Mouse (Mus musculus): ENCODE measurements around the gene Eml6.

The Eml6 gene

DNA sequence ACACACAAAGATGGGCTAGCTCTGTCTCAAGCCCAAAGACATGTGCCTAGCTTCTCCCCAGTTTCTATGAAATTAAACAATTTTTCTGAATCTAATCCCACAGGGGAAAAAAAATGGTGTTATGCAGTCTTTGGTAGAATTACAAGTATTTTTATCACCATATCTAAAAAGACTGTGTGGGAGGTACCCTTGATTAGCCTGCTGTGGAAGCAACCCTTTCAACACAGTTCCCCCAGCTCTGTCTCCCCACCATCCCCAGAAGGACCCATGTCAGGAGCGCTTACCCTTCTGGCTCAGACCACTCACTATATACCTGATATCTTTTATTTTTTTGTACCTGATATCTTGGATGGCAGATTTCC lies 276.4 kb downstream of the Eml6 start:
- ATAC-seq (ENCODE audit: low TSS enrichment) = peak; percentile 29

DNA sequence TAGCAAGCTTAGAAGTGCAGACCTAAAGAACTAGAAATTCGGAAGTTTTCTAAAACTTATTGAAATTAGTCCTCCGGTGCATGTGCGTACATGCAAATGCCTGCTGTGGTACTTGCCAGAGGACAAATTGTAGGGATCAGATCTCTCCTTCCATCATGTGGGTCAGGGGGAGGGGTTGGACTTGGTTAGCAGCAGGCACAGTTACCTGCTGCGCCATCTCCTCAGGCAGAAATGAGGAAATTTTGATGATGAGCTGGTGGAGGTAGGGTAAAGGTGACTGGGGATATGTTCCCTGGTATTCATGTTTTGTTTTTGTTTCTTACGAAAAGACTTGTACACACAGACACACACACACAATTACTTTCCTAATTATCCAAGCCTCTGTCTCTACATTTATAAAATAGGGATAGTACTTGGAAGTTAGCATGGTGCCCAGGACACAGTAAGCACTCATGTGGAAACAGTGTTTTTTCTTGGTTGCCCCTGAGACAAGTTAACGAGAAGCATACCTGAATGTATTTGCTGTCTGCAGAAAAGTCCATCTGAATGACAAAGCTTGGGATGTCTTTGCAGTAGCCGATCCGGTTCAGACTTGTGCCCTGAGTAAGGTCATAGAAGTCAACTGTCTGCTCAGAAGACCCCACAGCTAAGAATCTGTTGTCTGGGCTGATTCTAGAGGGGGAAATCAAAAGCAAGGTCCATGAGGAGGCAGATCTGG lies 276.9 kb downstream of the Eml6 start:
- ATAC-seq (ENCODE audit: low TSS enrichment) = no peak

DNA sequence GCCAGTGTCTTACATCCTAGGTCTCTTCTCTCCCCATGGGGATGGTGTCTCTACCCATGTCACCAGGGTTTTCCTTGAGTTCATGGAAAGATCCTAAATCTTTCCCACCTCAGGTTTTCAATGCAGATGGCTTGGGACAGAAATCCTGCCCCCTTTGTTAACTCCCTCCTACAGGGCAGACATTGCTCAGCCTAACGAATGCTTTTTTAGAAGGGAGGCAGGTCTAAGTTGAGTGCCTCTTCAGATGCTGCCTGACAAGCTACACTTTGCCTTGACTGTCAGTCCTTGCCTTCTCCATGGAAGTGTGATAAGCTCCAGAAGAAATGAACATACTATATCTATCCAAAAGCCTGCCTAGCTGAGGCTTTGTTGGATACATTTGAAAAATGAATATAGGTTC lies 278.0 kb downstream of the Eml6 start:
- no peak for ATAC-seq (ENCODE audit: low TSS enrichment)

DNA sequence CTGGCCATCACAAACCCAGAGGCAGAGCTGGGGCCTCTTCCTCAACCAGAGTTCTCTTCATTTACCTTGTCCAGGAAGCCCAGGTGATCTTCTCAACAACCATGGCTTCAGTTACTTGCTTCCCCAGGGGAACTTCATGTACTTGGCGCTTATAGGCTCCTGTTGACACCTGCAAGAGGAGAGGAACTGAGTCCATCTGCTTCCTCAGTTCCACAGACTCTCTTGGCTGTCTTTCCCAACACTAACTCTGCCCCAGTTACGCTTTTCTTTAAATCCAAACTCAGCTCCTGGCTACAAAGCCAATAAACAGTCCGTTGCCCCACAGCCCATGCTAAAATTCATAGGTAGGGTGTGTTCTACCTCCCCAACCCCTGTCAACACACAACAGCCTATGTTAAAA lies 278.5 kb downstream of the Eml6 start:
- peak; percentile 53 for ATAC-seq (ENCODE audit: low TSS enrichment)

DNA sequence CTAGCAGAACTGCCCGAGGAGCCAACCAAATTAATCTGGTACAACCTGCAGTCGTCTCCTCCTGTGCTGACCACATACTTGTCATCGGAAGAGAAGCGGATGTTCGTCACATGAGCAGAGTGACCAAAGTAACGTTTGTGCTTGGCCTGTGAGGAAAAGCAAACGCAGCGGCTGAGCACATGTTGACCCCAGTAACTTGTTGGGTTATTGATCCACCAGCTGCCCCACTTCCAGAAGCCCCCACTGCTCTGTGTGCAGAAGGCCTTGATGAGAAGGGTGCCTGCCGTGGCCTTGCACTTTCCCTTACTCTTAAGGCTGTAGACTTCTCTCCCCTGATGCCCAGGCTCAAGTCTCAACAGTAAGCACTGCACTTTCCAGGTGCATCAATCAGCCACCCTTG lies 279.6 kb downstream of the Eml6 start:
- ATAC-seq (ENCODE audit: low TSS enrichment) = no peak

DNA sequence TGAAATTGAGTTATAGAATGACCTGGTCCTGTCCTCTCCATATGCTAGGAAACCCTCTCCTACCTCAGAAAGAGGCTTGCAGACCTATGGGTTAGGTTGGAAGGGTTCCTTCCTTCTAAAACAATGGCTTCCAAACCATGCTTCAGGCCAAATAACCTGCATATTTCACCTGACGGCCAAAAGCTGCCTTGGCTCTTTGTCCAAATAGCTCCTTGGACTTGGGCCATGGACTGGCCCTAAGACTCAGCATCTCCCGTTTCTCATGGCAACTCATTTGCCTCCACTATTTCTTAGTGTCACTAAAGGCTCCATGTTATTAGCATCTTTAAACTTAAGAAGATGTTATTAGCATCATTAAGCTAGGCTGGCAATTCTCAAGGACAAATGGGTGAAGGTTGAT lies 280.3 kb downstream of the Eml6 start:
- no peak for ATAC-seq (ENCODE audit: low TSS enrichment)

DNA sequence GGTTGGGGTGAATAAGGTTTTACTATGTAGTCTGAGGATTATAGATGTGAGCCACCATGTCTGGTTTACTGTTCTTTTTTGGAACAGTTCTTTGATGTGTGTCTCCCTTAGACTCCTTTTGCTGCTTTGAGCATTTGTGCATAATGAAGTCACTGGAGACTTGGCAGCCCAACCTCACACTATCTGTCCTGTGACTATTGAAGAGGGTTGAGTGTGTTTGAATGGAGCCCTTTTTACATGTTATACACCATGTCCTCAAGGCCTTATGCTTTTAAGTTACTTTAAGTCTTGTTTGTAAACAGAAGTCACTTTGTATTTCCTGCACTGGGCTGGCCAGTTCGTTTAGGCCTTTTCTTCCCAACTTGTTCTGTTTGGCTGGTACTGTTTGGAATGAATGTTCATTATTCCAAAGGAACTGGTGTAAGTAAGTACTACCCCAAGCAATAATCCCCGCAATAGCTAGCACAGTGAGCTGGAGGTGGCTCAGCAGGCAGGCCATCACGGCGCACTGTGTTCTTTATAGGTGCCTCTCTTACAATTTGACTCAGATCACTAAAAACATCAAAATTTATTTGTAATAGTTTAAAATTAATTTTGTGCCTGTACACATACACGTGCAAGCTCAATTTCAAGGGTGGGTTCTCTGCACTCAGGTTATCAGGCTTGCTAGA lies 280.9 kb downstream of the Eml6 start:
- peak; percentile 17; the same call in 1 of the 2 replicates for ATAC-seq (ENCODE audit: low TSS enrichment)

DNA sequence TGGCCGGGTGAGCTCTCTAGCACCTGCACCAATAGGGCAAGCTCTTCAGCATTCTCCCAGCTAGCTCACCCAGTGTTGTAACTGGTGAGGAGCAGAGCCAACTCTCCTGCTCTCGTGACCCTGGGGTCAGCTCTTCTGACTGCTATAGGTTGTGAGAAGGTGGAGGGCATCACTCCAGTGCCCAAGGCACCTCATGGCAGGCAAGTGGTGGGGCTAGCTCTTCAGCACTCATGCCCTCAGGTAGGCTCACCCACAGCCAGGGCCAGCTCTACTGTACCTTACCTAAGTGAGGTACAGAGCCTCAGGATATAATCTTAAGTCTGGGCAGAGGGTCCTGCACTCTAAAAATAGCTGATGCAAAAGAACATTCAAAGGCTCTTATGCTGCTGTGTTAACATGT lies 286.1 kb downstream of the Eml6 start:
- ATAC-seq (ENCODE audit: low TSS enrichment) = no peak

DNA sequence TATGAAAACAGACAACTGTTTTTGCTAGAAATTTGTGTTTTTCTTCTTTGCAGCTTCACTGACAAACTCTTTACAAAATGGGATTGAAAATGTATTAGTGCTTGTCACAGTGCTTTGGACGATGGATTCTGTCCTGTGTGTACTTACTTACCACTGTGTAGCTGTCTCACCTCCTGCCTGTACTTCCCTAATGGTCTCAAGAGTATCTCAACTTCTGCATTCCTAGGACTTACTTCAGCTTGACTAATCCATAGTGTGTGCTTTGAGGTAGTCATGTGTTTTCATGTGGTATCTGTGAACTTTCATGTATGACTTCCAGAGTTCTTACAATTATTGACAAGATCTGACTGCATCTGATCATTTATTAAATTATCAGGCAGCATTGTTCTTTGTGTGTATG lies 297.9 kb downstream of the Eml6 start:
- no peak for ATAC-seq (ENCODE audit: low TSS enrichment)

DNA sequence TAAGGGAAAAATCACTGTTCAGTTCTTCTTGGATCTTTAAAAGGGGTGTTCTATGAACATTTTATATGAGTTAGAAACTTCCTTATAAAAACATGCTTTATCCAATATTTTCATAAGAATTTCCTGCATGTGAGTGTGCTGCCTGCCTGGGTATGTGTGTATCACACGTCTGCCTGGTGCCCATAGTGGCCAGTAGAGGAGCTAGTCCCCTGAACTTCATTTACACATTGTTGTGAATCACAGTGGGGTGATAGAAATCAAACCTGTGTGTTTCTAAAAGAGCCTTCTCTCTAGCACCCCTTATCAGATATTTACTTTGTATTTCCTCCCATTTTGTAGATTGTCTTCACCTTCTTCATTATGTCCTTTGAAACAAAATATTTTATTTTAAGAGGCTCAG lies 300.2 kb downstream of the Eml6 start:
- no peak for ATAC-seq (ENCODE audit: low TSS enrichment)

DNA sequence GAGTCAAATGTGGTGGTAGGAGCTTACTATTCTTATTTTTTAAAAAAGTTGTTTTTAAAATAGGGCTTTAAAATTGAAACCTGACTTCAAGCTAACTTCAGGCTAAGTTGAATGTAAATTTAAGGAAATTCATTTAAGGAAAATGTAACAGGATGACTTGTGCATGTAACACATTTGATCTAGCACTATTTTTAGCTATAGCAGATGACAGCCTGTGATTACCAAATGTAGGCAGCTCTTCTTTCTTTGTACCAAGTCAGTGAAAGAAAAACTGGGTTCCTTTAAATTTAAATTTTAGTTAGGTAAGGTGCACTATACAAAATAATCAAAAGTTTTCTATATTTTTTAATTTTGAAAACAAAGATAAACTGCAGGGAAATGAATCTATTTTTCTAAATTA lies 300.7 kb downstream of the Eml6 start:
- ATAC-seq (ENCODE audit: low TSS enrichment) = peak; percentile 71

DNA sequence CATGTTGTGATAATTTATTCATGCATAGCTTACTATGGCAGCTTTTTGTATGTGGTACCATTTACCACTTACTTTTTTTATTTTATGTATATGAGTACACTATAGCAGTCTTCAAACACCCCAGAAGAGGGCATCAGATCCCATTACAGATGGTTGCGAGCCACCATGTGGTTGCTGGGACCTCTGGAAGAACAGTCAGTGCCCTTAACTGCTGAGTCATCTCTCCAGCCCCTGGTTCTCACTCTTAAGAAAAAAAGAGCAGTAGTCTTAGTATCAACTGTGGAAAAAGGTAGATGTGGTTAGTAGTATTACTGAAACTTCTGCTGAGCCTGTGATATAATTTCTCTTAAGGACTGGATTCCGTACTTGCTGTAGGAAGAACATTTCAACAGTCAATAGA lies 301.6 kb downstream of the Eml6 start:
- no peak for ATAC-seq (ENCODE audit: low TSS enrichment)

DNA sequence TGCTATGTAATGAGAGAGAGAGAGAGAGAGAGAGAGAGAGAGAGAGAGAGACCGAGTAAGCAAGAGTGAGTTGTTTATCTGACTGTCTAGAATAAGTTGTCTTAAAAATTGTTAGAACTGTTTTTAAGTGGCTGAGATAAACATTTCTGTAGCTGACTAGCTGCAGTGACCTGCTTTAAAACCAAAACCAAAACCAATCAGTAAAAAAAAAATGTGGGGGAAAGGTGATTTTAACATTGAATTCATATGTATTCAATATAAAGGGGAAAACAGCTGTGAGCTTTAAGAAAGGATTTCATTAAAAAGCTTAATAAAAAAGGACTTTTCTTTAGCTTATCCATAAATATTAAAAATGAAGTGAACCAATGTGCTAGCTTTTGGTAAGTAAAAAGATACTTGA lies 306.2 kb downstream of the Eml6 start:
- ATAC-seq (ENCODE audit: low TSS enrichment) = no peak

DNA sequence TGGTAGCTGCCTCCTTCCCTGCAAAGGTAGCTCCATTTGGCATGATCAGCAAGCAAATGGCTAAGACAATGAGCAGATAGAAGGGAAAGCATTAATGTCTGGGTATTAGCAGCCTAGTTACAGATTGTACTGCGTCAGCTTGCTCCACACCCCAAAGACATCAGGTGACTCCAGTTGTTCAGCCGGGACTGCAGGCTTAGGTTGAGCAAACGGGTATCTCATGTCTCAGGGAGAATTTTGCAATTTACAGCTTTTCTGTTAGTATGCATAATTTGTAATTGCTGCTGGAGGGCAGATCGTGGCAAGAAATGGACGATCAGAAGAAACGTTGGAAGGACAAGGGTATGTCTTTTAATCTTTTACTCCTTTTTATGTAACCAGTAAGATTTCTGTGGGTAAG lies 307.3 kb downstream of the Eml6 start:
- ATAC-seq (ENCODE audit: low TSS enrichment) = peak; percentile 81

DNA sequence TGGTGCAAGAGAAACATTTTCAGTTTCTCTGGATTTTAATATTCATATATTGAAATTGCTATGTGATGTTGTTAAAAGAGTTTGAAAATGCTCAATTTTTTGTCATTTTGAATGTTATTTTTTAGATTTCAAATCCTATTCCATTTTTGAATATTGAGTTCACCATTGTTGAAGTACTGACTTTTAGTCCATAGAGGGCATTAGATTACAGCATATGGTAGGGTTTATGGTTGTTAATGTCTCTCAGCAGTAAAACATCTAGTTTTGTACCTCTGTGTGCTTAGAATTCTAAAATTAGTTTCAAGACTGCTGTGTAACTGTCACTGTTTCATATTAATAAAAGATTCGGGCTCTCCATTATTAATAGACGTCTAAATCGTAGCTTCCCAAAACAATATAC lies 310.3 kb downstream of the Eml6 start:
- no peak for ATAC-seq (ENCODE audit: low TSS enrichment)

DNA sequence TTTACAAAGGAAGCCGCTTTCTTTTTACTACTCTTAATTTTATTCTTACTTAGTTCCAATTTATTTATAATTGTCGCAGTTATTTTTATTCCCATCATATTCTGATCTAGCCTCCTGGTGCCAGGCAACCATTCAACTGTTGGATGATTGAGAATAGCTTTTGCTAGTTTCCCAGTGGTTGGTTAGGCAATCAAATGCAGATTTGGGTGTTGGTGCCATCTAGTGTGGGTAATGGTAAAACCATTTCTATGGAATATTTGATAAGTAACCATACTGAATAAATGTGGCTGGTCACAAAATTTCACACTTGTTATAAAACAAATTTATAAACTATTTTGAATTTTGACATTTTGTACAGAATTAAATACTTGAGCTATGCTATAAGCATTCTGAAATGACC lies 311.0 kb downstream of the Eml6 start:
- peak; percentile 41; the same call in 1 of the 2 replicates for ATAC-seq (ENCODE audit: low TSS enrichment)

DNA sequence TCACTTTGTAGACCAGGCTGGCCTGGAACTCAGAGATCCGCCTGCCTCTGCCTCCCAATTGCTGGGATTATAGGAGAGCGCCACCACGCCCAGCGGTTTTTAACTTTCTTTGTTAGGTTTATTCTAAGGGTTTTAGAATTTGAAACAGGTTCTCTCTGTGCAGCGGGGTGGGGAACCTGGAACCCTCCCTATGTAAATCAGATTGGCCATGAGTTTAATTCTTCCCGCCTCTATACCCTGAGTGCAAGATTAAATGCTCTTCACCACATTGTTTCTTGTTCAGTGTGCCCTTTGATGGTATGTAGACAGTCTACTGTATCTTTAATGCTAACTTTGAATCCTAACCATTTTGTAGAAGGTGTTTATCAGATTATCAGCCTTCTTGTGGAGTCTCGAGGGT lies 311.7 kb downstream of the Eml6 start:
- ATAC-seq (ENCODE audit: low TSS enrichment) = no peak

DNA sequence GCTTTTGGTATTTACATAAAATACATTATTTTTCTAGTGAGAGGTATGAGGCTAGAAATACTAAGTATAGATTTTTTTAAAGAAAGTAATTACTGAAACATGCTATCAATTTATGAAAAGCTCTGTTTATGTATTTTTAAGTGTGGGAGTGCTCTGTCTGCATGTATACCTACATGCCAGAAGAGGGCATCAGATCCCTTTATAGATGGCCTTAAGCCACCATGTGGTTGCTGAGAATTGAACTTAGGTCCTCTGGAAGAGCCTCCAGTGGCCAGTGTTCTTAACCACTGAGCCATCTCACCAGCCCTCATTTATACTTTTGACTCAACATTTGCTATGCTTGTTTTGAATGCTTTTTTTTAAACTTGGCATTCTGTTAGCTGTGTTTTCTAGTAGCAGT lies 316.3 kb downstream of the Eml6 start:
- ATAC-seq (ENCODE audit: low TSS enrichment) = no peak

DNA sequence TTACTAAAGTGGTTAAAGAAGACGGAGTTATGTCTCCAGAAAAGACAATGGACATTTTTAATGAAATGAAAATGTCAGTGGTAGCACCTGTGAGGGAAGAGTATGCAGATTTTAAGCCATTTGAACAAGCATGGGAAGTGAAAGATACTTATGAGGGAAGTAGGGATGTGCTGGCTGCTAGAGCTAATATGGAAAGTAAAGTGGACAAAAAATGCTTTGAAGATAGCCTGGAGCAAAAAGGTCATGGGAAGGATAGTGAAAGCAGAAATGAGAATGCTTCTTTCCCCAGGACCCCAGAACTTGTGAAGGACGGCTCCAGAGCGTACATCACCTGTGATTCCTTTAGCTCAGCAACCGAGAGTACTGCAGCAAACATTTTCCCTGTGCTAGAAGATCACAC lies 319.0 kb downstream of the Eml6 start:
- no peak for ATAC-seq (ENCODE audit: low TSS enrichment)

DNA sequence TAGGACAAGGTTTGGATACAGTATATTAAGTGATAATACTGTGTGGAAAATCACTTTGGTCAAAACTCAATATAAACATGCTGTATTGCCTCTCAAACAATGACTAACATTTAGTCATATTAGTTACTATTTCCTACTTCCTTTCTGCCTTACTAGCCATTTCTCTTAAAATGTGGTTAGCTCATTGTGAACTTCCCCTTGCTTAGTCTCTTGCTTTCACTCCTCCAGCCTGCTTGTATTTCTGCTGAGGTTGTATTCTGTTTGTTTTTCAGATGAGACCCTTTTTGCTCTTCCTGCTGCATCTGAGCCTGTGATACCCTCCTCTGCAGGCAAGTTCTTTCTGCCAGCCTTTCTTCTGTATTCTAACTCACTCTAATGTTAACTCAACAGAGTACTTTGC lies 320.6 kb downstream of the Eml6 start:
- ATAC-seq (ENCODE audit: low TSS enrichment) = no peak

DNA sequence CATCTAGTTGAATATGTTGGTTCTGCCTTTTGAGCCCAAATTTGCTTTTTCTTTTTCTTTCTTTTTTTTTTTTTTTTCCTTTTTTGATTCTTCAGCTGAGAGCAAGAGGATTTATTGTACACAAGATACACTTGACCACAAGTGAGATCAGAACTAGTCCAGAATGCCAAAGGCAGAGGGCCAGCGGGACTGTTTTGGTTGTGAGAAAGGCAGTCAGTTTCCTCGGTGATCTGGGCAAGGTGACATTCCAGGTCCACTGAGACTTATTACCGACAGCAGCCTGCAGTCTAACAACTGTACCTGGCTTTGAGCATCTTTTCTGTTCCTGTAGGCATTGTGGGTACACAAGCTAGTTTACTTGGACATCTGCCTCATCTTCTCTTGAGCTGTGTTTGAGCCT lies 323.1 kb downstream of the Eml6 start:
- ATAC-seq (ENCODE audit: low TSS enrichment) = no peak

DNA sequence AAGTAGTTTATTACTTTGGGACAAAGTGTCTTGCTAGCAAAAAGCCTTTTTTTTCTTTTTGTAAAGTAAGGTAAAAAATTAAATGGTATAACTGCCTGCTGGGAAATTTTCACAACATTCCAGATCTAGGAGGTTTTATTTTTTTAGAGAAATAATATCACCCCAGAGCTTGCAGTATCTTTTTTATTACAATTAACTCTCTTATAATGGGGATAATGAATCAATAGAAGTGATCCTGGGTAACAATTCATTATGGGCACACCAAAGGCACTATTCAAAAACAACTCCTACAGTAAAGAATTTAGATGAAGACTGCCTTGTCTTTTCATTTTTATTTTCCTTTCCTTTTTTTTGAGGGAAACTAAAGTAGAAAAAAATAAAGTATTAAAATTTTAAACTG lies 331.1 kb downstream of the Eml6 start:
- no peak for ATAC-seq (ENCODE audit: low TSS enrichment)

DNA sequence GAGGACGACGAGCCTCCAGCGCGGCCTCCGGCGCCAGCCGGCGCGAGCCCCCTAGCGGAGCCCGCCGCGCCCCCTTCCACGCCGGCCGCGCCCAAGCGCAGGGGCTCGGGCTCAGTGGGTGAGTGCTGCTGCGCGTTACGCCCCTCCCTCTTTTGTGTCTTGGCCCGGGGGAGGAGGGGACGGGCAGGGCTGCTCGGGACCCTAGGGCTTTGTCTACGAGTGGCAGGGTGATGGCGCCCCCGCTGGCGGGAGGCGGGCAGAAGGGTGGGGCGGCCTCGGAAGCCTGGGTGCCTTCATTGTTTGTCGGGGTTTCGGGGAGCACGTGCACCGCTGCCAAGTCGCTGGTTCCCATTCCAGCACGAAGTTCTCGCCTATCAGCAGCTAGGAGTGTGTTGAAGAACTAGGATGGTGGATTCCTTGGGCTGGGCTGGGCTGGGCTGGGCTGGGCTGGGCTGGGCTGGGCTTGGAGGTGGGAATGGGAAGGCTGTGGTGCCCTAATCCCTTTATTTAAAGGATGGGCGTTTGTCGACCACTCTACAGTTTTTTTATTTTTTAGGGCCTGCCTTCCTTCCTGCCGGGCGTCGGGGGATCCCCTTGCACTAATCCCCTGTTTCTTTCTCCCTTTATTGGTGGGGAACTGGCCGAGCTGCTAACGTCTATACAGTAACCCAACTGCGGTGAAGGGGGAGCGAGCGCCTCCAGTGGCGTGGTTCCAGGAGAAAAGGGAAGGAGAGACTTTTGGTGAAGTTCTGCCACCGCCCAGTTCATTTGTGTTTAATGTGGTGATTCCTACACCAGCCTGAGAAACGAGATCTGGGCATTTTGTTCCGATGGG lies 332.0 kb downstream of the Eml6 start:
- peak; percentile 48 for ATAC-seq (ENCODE audit: low TSS enrichment)

All from frontal cortex, adult (tissue).